Mouse (Mus musculus) embryo, embryonic 11.5 days (tissue): ENCODE measurements around the gene Stpg1.

Source experiments
- DNase-seq: peaks from one replicate; pipeline ENCODE4 v3.0.0-alpha.2; 2012; ENCODE audit warnings: low read depth, low spot score

Gene Stpg1

DNA sequence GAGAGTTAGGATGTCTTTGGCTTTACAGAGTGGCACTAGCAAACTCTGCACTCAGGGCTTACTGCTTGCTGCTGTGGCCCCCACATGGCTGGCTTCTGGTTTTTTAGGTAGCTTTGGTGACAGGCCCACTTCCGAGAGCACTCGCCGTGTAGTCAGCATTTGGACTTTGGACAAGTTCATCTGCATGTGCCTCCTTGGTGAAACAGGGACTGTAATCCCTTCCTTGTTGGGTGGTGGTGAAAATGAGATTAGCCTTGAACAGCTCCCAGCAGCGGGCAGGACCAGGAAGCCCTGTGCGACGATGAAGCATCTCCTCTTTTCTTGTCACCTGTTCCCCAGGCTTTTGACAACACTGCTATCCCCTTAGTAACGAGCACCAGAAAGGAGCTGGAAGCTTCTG is 19.3 kb downstream of the Stpg1 start:
- DNase-seq, result no peak

DNA sequence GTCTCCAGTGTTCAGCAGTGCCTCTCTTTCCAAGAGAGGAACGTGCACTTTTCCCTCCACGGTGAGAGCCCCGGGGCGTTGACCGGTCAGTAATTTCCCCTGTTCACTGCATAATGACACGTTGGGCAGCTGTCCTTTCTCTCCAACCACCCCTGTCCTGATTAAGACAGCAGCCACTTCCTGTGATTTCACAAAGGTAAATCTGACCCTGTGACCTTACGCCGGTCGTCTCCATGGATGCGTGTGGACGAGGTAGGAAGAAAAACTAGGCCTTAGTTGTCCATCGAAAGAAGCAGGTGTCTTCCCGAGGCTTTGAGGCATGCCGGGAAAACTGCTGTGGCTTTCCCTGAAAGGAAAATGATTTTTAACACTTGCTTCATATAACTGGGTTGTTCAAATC is 20.3 kb downstream of the Stpg1 start:
- DNase-seq, result no peak

DNA sequence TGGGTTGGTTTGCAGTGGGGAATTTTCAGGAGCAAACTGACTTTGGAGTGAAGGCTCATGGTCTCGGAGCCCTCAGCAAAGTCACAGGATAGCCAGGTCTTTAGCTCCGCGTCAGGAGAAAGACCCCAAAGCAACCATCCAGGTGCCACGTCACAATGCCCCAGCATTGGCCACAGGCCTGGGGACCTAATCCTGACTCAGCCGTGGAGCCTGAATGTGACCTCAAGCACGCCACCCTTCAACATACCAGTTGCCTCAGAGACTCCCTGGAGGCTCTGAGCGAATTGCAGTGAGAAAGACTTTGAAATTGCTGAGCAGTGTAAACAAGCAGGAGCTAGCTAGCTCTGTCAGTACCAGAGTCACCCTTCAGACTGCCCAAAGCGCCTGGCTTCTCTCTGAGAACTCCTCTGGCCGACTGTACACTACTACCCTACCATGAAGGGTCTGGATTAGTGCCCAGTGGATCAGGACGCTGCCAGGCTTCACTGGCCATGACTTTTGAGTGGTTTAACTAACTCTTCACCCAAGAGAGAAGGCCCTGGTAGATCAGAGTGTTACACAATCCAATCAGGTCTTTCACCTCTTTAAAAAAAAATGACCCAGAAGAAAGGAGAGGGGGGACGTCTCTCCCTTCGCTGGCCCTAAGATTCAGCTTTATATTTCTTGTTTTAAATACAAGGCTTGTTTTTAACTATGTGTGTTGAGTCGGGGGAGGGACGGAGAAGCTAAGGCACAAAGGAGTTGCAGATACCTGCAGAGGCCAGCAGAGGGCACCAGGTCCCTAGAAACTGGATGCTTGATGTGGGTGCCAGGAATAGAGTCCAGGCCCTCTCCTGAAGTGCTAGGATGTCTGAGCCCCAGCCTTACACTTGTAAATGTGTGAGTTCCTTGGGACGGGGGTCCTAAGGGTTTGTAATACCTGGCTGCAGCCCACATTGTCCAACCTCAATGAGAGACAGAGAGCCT is 22.0 kb downstream of the Stpg1 start:
- DNase-seq, result no peak

DNA sequence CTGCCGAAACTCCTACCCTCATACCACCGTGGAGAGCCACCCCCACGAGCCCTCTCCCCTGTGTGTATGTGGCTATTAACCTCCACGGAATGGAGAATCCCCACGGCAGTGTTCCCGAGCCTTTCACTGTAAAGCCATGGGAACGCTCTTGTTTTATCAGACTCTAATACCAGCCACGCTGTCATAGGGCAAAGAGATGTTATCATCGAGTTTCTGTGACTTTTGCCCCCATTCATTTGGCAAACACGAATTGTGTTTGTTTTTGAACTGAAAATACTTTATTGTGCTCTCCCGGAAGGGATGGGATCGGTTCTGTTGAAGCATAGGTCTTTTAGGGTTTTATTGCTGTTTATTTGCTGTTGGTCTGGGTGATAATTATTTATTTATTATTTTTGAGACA is 23.5 kb downstream of the Stpg1 start:
- no peak for DNase-seq

DNA sequence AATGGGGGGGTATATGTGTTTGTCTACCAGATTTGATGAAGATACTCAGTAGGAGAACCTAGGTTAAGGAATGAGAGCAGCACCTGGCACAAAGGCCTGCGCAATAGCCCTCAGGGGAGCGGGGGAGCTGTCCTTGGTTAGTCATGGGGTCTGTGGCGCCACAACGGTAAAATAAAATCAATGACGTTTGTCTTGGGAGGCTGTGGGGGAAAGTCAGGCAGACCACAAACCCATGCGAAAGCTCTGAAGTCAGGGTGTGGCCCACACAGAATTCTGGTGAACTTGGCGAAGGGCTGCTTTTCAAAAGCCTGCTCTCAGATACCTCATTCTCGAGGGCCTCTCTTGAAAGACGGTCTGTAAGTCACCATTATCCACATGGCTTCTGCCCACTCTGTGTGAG is 25.8 kb downstream of the Stpg1 start:
- no peak for DNase-seq

DNA sequence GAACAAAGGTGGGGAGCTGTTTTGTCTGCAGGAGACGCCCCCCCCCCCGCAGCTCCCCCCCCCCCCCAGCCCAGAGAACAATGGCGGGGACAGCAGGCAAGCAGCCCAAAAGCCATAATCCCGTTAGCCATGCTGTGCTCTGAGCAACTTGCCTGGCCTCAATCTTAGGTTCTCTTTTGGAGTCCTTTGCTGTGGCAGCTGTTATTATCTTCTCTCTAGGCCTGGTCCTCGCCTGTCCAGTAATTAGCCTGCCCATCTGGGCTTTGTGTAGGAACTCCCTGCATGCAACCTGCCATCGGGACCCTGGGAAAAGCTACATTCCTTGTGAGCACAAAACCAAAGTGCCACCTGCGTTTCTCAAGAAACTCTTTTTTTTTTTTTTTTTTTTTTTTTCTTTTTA is 29.3 kb downstream of the Stpg1 start:
- no peak for DNase-seq

DNA sequence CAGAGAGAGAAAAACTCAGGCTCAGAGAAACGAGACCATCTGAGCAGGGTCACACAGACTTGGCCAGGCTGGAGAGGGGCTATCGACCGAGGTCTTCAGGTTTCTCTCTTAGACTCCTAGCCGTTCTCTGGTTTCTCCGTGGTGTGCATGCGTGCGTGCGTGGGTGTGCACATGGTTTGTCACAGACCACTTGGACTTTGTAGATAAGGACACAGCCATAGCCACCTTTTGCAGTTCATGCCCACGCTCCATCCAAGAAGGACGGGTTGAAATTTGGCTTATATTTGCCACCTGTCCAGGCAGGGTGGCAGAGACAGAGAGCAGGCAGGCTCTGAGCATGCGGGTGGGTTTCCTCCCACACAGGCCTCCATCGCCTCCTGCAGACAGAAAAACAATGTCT is 30.5 kb downstream of the Stpg1 start:
- DNase-seq, result no peak

DNA sequence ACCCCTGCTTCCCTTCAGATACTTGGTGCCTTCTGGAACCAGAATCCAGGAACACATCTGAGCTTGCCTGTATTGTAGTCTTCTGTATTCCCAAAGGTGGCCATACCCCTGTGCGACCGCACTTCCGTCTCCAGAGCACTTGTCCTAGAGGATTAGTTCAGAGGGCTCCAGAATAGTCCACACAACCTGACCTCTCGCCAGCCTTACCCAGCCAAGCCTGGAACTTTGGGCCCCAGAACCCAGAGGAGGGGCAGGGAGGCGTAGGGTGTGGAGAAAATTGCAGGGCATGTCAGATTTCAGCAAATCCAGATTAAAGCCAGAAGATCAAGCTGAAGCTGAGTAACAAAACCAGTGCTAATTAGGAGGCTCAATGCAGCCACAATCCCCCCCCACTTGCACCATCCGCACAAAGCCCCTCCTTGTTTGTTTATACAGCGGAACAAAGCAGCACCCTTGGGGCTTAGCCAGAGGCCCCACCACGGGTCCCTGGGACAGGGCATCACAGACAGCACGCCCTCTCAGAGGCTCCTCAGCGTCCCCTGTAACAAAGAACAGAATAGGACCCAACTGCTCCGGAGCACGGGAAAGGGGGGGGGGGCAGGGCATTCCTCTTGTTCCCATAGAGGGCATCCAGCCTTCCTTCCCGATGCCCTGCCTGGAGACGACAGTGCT is 31.6 kb downstream of the Stpg1 start:
- no peak for DNase-seq

DNA sequence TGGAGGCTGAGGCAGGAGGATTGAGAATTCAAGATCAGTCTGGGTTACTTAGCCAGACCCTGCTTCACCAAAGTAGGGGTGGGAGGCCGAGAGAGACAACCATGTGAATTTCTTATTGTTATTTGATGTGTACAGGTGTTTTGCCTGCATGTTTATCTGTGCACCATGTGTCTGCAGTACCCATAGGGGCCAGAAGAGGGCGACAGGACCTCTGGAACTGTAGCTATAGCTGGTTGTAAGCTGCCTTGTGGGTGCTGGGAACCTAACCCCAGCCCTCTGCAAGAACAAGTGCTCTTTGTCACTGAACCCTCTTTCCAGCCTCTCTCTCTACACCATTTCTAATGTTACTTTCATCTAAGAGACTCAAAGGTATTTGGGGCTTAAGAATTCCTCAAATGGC is 35.7 kb downstream of the Stpg1 start:
- DNase-seq, result no peak

DNA sequence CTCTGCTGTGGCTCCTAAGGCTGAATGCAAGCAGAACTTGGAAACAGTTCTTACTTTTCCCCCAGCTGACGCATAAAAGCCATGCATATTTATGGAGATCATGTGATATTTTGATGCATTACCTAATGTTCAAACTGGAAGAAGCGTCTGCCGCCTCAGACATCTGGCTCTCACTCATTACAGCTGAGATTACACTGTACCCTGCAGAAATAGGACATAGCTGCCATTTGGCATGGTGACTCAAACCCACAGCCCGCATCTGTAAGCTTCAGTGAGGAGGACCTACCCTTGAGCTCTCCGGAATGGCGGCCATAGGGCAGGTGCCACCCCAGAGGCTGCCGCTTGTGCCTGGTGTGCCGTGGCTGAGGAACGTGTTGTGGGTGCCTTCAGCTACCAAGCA is 36.6 kb downstream of the Stpg1 start:
- no peak for DNase-seq

DNA sequence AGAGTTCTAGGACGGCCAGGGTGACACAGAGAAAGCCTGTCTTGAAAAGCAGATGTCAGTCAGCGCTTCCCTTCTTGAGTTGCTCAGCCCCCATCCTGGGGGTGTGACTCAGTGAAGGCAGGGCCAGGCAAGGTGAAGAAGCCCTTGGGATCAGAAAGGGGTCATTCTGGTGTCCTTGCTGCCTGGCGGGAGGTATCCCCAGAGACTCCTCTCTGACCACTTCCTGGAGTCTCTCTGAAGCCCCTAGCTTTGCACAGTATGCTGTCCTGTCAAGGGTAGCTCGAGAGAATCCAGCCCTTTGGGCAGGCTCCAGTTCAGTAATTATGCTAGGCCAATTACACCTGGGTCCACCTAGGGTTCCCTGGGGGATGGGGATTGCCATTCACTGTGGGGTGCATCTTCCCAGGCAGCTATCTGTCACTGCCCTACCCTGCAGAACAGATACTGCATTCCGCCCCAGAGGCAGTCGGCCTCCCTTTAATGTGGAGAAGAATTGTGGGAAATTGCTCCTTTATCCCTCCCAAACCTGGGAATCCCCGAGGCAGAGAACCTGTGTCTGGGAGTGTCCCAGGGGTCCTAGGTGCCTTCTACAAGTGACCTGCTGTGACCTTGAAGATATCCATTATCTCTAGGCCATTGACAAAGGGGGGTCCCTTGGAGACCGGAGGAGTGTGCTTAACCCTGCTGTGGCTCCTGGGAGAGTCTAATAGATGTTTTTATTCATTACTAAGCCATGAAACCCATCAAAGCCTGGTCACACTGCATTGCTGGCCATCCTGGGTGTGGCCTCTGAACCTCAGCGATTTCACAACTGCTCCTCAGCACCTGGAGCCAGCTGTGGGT is 37.4 kb downstream of the Stpg1 start:
- DNase-seq, result no peak

DNA sequence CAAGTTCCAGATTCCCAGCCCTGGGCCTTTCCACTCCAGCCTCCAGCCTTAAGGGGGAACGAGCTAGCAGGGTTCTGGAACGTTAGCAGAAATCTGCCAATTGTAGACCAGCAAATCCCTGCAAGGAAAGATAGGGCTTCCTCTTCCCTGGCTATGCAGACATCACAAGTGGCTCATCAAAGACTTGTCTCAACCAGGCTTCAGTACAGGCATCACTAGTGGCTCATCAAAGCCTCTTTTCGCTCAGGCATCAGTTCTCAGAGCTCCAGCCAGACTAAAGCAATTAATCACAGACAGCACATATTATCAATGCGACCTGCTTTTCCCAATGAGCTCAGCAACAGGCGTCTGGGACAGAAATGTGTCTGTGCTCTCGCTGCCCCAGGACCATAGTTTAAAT is 38.4 kb downstream of the Stpg1 start:
- no peak for DNase-seq

DNA sequence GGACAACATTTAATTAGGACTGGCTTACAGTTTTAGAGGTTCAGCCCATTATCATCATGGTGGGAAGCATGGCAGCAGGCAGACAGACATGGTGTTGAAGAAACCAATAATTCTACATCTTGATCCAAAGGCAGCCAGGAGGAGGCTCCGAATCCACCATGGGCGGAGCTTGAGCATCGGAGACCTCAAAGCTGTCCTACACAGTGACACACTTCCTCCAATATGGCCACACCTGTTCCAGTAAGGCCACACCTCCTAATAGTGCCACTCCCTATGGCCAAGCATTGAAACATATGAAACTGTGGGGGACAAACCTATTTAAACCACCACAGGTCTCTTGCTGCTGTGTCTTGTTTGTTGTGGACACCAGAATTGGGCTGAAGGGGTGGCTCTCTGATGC is 40.4 kb downstream of the Stpg1 start:
- DNase-seq, result no peak

DNA sequence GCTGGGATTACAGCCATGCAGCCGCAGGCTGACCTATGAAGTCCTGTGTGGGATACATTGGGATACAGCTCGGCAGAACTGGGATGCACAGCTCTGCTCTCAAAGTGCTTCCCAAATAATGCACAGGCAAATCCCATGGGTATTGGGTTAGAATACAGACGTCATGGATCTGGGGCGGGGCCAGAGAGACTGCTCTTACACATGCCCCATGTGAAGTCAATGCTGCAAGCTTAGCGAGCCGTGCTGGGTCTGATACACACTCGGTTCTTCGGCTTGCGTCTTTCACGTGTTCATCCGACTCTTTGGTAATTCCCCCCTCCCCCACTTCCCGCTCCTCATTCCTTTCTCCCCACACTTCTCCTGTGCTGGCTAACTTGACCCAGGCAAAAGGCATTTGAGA is 44.5 kb downstream of the Stpg1 start:
- DNase-seq, result no peak

DNA sequence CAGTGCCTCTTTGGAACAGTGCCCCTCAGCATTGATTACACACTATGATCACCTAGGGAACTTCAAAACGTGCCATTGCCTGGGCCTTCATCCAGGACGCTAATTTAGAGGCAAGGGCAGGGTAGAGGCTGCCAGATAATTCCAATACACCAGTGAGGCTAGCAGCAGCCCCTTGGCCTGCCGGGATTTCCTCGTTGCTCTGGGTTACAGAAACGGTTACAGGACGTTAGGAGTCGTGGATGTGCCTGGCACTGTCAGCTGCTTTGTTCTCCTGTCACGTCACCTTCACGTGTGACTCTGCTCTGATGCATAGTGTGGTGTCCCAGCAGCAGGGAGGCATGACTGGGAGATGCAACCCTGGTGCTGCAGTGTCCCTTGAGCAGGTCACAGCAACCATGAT is 45.5 kb downstream of the Stpg1 start:
- DNase-seq, result no peak

DNA sequence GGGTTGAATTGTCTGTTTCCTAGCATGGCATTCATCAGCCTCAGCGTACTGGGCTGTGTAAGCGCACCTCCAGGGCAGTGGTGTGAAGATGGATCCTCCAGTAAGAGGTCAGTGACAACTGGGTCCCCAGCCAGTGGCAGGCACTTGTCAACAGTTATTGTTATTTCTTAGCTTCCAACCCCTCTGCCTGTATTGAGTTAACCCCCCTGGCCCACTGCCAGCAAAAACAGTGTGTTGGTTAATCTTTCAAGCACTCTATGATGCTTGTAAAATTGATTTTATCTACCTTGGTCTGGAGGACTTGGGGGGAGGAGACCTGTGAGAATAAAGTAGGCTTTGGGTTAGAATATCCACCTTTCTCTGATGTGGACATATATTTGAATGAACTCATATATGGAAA is 49.7 kb downstream of the Stpg1 start:
- no peak for DNase-seq

DNA sequence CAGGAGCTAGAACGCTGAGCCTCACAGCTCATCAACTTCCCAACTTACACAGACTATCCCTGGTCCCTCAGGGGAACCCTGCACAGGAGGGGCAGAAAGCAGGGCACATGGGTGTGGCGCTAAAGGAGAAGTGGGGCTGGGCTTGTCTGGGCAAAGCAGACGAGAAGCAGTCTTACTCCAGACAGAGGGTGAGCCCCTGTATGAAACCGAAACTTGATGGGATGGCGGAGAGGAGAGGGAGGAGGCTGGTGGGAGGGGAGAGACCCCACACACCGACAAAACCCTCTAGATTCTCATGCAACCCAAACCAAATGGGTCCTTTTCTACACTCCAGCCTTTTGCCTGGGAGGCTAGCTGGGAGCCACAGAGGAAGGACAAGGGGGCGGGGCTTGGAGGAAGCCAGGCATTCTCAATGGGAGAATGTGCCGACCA is 50.5 kb downstream of the Stpg1 start:
- DNase-seq, result no peak

DNA sequence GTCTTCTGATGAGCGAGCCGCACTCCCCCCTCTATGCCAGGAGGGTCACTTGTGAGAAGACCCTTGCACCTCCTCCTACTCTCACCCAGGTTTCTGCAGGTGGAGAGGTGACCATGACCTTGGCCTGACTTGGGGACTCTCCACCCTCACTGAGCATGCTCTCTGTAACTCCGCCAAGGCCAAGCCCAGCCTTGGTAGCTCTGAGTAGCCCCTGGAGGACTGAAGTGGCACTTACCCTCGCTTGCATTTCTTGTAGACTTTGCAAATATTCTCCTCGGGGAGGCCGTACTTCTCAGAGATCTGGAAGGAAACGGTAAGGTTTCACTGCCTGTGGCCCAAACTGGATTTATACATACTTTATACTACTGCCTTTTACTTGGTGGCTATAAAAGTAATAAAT is 51.4 kb downstream of the Stpg1 start:
- no peak for DNase-seq

DNA sequence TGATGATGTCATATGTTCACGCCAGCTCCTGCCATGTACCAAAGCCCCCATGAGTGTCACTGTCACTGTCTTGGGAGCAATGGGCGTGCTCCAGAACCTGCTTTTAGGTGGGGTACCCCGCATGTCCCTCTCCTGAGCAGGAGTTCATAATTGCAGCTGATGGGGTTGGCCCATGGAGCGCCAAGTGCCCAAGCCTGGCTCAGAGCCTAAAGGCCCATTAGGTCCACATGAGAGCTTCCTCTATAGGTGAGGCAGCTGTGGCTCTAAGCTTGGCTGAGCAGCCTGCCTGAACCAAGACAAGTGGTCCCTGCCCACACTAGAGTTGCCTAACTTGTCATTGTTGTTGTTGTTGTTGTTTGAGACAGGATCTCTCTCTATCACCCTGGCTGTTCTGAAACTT is 52.2 kb downstream of the Stpg1 start:
- no peak for DNase-seq

DNA sequence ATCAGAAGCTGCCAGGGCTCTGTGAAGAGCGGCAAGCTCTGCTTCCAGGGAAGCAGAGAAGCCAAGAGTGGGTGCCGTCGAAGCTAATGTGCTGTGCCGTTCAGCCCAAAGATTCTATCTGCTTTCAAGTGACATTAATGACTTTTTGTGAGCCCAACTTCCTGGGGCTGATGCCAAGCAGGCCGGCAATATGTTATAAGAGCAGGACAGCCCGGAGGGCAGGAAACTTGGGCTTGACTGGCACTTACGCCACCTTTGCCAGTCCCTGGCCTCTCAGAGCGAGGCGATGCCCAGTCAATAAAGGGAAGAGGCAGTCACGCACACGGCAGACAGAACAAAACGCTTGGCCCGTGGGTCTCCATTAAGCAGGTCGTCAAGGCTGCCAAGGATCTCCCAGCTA is 53.0 kb downstream of the Stpg1 start:
- no peak for DNase-seq

DNA sequence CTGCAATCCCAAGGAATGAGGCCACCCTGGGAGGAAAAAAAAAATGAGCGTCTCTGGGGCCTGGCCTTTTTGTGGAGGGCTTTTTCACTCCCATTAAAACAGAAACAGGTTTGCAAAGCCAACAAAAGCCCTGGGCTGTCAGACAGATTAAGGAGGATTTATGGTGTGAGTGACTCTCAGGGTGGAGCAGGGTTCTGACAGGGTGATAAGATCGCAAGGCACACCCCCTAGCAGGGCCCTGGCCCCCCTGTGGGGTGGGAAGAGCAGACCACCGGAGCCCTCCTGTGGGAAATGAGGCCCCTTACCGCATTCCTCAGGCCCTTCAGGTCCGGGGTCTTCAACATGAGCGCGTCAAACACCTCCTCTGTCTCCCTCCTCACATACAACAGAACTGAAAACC is 53.5 kb downstream of the Stpg1 start:
- DNase-seq, result no peak

DNA sequence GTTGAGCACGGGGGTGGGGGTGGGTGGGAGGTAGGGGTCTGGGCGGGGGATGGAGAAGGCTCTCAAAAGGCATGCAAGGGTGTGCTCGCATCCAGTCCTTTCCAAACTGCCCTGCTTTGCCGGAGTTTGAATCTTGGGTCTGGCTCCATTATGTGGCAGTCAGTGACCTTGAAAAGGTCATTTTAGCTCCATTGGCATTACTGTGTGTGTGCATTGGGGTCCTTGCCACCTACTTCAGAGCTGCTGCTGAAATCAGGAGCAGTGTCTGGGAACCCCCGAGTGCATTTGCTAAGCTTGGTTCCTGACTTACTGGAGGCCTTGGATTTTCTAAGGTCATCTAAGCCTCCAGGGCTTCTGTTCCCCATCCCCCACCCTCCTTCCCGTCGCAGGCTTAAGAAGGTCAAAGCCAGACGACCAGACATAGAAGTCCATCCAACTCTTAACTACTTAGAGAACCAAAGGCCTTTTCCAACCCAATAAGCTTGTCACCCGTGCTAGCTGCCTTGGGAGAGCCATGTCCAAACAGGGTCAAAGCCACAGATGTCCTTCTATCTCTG is 54.0 kb downstream of the Stpg1 start:
- DNase-seq, result no peak
